Mouse (Mus musculus) lung, postnatal 4 days (tissue): ENCODE measurements around the gene Snx21.
"Not testable (repeated sequence)": the region's sequence is repeated elsewhere in the genome, so short reads cannot be mapped to it uniquely, and the experiment has no call there.

ENCODE experiments used
- DNase-seq, 2 experiments: peaks; one replicate each; pipeline ENCODE4 v3.0.0; 2021

Gene Snx21

GRCm38 (mm10) chr2:164795868-164796267 is 10.2 kb downstream of the Snx21 start:
- DNase-seq, result no peak

- DNase-seq, result not testable (repeated sequence)
Measured at GRCm38 (mm10) chr2:164798554-164798953, 12.9 kb downstream of the Snx21 start.

- DNase-seq, result no peak
Measured at GRCm38 (mm10) chr2:164800252-164801004, 14.8 kb downstream of the Snx21 start.

GRCm38 (mm10) chr2:164803201-164803920 is 17.7 kb downstream of the Snx21 start:
- DNase-seq, result no peak

GRCm38 (mm10) chr2:164803921-164804313 is 18.3 kb downstream of the Snx21 start:
- DNase-seq, result no peak

GRCm38 (mm10) chr2:164804533-164805331 is 19.1 kb downstream of the Snx21 start, which contains the start of the genes Acot8 and Zswim3:
Gene Acot8 (minus strand): TSS chr2:164804882.
Gene Zswim3 (plus strand): TSS chr2:164805098.
- peak; percentile 98 to 99 for DNase-seq

- DNase-seq, result no peak
Measured at GRCm38 (mm10) chr2:164805332-164805718, 19.7 kb downstream of the Snx21 start.

- no peak for DNase-seq
Measured at GRCm38 (mm10) chr2:164806614-164807013, 21.0 kb downstream of the Snx21 start.

GRCm38 (mm10) chr2:164813557-164813956 is 27.9 kb downstream of the Snx21 start:
- no peak for DNase-seq

GRCm38 (mm10) chr2:164815348-164815747 is 29.7 kb downstream of the Snx21 start:
- DNase-seq, result no peak

GRCm38 (mm10) chr2:164815821-164816220 is 30.2 kb downstream of the Snx21 start:
- DNase-seq, result no peak

- no peak for DNase-seq
Measured at GRCm38 (mm10) chr2:164817206-164817605, 31.6 kb downstream of the Snx21 start.

GRCm38 (mm10) chr2:164817703-164818102 is 32.1 kb downstream of the Snx21 start:
- DNase-seq, result peak in 1 of 2 experiments; percentile 17

GRCm38 (mm10) chr2:164821060-164821459 is 35.4 kb downstream of the Snx21 start:
- no peak for DNase-seq

- DNase-seq, result peak; percentile 99 to 100
Measured at GRCm38 (mm10) chr2:164822636-164823165, 37.1 kb downstream of the Snx21 start, which contains the start of gene Zswim1. Gene Zswim1 (plus strand): TSS chr2:164822686.

- DNase-seq, result peak in 1 of 2 experiments; percentile 30
Measured at GRCm38 (mm10) chr2:164823181-164823585, 37.6 kb downstream of the Snx21 start.

- DNase-seq, result no peak
Measured at GRCm38 (mm10) chr2:164823969-164824368, 38.3 kb downstream of the Snx21 start.

- DNase-seq, result no peak
Measured at GRCm38 (mm10) chr2:164825521-164825920, 39.9 kb downstream of the Snx21 start.

GRCm38 (mm10) chr2:164827146-164827850 is 41.7 kb downstream of the Snx21 start:
- no peak for DNase-seq

GRCm38 (mm10) chr2:164828437-164828836 is 42.8 kb downstream of the Snx21 start, which contains the start of gene Spata25:
Gene Spata25 (minus strand): TSS chr2:164828537.
- DNase-seq, result no peak

- no peak for DNase-seq
Measured at GRCm38 (mm10) chr2:164829090-164829489, 43.5 kb downstream of the Snx21 start.

- DNase-seq, result no peak
Measured at GRCm38 (mm10) chr2:164831029-164831428, 45.4 kb downstream of the Snx21 start.
